Mouse (Mus musculus): ENCODE results near the gene C2cd3. TPM values are rescaled to one million over a fixed set of nuclear protein-coding genes. Genes with fewer than 3 reads are reported as not detected.

C2cd3 gene
- total RNA-seq, 2 experiments from 2014 or later = 23.4 to 24.4 TPM

- DNase-seq (ENCODE audit: low spot score in 2 of 2) = no peak
Observed at GRCm38 (mm10) chr7:100400899-100401539, 29.0 kb downstream of the C2cd3 start.

- no peak for DNase-seq (ENCODE audit: low spot score in 2 of 2)
Observed at GRCm38 (mm10) chr7:100402715-100403114, 30.7 kb downstream of the C2cd3 start.

- DNase-seq (ENCODE audit: low spot score in 2 of 2) = no peak
Observed at GRCm38 (mm10) chr7:100407677-100408076, 35.6 kb downstream of the C2cd3 start.

- no peak for DNase-seq (ENCODE audit: low spot score in 2 of 2)
Observed at GRCm38 (mm10) chr7:100408684-100409083, 36.7 kb downstream of the C2cd3 start.

GRCm38 (mm10) chr7:100425795-100426194 lies 53.8 kb downstream of the C2cd3 start:
- DNase-seq (ENCODE audit: low spot score in 2 of 2) = no peak

- DNase-seq (ENCODE audit: low spot score in 2 of 2) = peak; percentile 42 to 76
Observed at GRCm38 (mm10) chr7:100429102-100429501, 57.1 kb downstream of the C2cd3 start.

DNA sequence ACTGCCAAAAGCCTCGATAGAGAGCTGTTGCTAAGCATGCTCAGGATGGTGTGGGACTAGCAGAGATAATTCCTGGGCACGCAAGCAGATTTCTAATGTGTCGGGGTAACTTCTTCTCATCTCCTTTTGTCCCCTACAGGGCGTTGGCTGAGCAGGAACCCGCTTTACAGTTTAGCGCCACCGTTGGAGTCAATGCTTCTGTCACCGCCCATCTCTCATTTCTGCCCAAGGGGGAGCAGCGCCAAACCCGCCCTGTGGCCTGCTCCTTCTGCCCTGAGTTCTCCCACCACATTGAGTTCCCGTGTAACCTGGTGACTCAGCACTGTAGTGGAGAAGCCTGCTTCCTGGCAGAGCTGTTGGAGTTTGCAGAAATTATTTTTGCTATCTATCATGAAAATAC lies 57.9 kb downstream of the C2cd3 start:
- DNase-seq (ENCODE audit: low spot score in 2 of 2) = peak in 1 of 2 experiments; percentile 8

DNA sequence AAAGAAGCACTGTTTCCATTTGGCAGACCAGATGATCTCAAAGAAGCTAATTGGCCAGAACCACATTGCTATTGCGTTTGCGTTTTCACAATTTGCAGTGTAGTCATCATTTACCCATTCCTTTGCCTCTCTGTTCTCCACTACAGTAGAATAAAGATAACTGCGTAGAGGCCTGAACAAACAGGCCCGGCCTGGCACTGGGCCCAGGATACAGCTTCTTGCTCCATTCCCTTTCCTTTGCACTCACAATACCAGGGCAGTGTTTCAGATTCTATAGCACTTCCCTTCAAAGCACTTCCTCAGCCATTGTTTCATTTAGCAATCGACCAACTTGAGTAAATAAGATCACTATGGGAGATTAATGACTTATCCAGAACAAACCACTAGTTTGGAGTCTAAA lies 59.1 kb downstream of the C2cd3 start:
- DNase-seq (ENCODE audit: low spot score in 2 of 2) = peak in 1 of 2 experiments; percentile 21

- DNase-seq (ENCODE audit: low spot score in 2 of 2) = no peak
Observed at GRCm38 (mm10) chr7:100433295-100433694, 61.3 kb downstream of the C2cd3 start.

GRCm38 (mm10) chr7:100443728-100444127 lies 71.7 kb downstream of the C2cd3 start:
- no peak for DNase-seq (ENCODE audit: low spot score in 2 of 2)

DNA sequence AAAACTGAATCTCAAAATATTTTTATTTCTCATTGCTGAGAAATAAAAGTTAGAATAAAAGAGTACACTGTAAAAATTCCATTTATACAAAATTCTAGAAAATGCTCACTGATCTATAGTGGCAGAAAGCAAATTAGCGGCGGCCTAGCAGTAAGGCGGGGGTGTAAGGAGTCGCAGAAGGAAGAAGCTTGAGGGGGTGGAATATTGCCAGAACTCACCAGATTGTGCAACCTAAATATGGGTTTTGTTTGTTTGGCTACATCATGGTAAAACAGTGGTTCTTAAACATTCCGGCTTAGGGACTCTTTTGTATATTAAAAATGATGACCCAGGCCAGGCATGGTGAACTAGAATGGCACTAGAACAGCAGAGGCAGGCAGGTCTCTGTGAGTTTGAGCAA lies 74.2 kb downstream of the C2cd3 start:
- DNase-seq (ENCODE audit: low spot score in 2 of 2) = no peak

DNA sequence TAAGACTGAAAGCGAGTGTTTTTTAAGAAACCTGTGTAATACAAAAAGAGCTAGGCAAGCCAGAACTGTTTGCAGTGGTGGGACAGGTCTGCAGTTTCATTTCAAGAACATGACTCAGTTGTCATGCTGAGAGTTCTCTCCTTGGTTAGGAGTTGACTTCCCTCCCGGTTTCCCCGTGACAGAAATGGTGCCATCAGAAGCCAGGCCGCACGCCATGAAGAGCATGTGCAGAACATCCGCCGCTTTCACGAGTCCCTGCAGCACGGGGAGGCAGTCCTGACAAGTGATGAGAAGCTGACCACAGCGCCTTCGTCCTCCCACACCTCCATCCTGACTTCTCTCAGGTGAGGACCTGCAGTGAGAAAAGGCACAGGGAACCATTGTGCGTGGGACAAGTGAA lies 76.5 kb downstream of the C2cd3 start:
- no peak for DNase-seq (ENCODE audit: low spot score in 2 of 2)

- DNase-seq (ENCODE audit: low spot score in 2 of 2) = no peak
Observed at GRCm38 (mm10) chr7:100448985-100449384, 77.0 kb downstream of the C2cd3 start.

- DNase-seq (ENCODE audit: low spot score in 2 of 2) = no peak
Observed at GRCm38 (mm10) chr7:100458153-100458552, 86.1 kb downstream of the C2cd3 start.

GRCm38 (mm10) chr7:100459862-100460261 lies 87.8 kb downstream of the C2cd3 start:
- no peak for DNase-seq (ENCODE audit: low spot score in 2 of 2)

DNA sequence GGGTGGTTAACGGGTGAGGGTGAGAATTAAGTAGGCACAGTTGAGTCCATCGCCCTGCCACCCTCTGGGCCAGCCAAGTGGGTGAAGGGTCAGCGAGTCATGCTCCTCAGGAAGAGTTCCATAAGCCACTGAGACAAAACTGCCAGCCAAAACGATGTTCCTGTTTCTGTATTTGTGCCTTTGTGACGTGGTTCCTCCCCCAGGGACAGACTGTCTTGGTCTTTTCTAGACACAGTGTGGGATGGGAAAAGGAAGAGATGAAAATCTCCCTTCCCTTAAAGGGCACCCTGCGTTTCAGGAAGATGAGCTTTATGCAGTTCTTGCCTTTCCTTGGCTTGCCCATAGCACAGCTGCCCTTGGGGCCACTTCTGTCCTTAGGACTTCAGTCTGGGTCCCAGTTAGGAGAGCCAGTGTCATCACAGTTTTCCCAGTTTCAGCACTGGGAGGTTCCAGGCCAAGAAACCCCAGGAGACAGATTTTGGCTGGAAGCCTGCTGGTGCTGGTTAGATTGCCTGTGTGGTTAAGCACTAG lies 89.7 kb downstream of the C2cd3 start:
- peak; percentile 38 to 65 for DNase-seq (ENCODE audit: low spot score in 2 of 2)

DNA sequence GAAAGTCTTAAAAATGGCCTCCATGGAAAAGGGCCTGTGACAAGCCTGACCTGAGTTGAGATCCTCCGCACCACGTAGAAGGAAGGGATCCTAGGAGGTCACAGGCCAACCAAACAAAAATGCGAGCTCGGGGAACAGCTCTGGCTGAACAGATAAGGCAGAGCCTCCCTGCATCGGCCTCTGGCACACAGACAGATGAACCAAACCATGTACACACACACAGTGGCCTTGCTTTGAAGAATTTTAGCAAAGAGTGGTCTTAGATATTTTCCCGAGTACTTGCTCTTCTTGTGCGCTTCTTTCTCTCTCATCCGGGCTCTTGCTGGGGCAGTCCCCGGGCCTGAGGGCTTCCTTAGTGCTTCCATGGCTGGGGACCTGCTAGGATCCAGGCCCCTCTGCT lies 91.2 kb downstream of the C2cd3 start:
- no peak for DNase-seq (ENCODE audit: low spot score in 2 of 2)

DNA sequence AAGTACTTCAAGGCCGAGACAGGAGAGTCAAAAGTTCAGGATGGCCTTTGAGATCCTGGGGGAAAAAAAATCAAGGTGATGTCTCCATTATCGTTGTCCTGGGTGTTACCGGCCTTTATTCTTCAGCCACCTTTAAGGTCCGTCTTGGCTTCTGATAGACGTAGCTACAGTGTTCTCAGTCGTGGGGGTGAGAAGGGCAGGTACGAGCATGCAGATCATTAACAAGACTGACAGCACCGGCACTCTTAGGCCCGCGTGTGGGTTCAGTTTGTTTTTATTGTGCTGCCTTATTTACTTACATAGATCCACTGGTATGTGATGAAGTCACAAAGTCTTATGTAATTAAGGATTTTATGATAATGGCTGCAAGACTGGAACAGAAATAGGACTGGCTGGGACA lies 91.7 kb downstream of the C2cd3 start:
- DNase-seq (ENCODE audit: low spot score in 2 of 2) = no peak

- no peak for DNase-seq (ENCODE audit: low spot score in 2 of 2)
Observed at GRCm38 (mm10) chr7:100464248-100464647, 92.2 kb downstream of the C2cd3 start.

DNA sequence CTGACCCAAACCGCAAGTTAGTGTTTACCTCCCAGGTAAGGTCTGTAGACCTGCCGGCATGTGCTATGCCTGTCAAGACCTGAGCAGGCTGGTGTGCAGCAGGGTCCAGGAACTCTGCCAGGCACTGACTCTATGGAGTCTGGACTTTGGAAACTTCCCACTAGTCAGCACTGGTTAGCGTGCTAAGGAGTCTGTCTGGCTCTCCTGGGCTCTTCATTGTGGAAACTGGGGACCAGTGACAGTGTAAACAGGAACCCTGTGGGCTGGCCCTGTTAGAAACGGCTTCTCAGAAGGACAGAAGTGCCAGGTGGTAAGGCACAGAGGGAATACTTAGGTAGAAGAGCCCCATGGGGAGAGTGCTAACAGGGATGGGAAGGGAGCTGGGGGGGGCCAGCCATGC lies 93.2 kb downstream of the C2cd3 start:
- no peak for DNase-seq (ENCODE audit: low spot score in 2 of 2)

DNA sequence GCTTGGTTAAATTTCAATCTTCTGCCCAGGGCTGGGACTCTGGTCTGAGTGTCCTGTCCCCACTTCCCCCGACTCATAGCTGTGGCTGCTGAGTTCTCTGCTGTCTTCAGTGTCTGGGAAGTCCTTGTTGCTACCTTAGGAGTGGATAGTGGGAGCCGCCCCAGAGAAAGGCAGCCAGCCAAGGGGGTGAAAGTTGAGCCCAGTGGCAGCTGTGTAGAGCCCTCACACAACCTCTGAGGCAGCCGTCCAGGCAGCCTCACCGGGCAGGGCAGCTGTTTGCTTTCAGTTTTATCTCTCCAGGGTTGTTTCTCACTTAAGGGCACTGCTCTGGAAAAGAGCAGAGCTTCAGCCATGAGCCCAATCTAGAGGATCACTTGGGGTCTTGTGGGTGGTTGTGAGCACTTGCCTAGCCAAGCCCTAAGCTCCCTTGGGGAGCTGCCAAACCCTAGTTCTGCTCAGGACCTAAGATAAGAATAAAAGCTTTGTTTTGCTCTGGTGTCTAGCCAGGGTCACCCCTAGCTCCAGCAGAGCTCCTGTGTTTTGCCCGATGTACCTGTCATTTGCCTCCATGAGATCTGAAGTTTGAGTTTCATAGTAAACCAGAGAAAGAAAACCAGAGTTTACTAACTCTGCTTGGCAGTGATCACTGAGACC lies 93.8 kb downstream of the C2cd3 start:
- no peak for DNase-seq (ENCODE audit: low spot score in 2 of 2)

DNA sequence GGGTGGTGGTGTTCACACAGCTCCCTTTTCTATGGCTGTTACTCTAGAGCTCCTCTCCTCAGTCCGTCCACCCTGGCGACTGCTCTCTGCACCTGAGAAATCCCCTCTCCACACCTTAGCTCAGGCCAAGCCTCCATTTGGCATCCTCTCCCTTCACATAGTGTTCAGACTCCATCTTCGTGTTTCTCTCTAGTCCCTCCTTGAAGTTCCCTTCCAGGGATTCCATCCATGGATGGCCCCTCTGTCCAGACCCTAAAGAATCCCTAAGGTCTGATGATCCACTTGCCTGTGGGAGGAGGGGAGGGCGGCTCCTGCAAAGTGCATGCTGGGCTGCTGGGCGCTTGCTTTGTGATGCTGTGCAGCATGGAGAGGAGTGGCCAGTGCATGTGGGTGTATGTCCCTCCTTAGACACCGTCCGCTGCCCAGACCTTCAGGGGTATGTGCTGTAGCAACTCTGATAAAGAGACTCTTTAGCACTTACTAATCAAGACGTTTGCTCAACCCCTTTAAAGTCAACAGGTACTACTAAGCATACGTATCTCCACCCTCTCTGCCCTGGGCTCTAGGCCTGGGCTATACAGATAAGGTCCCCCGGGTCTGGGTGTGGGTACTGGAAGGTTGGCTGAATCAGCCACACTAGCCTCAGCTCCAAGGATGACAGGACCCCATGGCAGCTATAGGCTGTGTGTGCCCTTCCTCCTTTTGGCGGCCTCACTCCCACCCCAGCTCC lies 94.9 kb downstream of the C2cd3 start:
- DNase-seq (ENCODE audit: low spot score in 2 of 2) = no peak

Data from layer of hippocampus, adult 18-20 months (tissue).